Mouse (Mus musculus): Measurements from ENCODE around the gene Nckap5. TPM values are rescaled to one million over a fixed set of nuclear protein-coding genes. Genes with fewer than 3 reads are reported as not detected.

The Nckap5 gene
- polyA plus RNA-seq, 1 experiment, result 0.11 TPM

DNA sequence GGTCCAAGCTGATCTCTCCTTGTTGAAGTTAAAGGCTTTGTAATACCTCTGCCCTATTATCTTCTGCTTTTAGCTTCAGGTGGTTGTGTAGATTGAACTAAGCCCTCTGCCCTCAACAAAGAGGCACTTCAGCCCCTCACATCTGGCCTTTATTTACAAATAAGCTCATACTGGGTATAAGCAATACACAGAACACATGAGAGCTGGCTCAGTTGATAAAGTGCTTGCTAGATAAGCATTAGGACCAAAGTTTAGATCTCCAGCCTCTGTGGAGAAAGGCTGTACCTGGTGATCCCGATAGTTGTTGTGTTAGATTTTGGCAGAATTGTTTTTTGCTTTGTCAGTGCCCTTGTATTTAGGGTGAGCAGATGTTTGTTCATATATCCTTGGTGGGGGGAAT, 887.3 kb downstream of the Nckap5 start:
- Histone ChIP-seq H3ac (ENCODE audit: control insufficient read depth, insufficient read length) (no peak overlapping the region), H3K4me2 (ENCODE audit: low read depth) (no peak overlapping the region), H3K27me3 (ENCODE audit: control insufficient read depth, insufficient read depth, insufficient read length) (no peaks in the 10 kb centered on the region), H3K4me3 (no peak overlapping the region), H3K79me2 (ENCODE audit: control insufficient read depth, insufficient read depth) (no peaks in the 10 kb centered on the region), H3K36me3 (ENCODE audit: control insufficient read depth, insufficient read depth) (no peaks in the 10 kb centered on the region)
- TF ChIP-seq POLR2AphosphoS2 (IDR thresholded peaks at IDR 0.05; ENCODE audit: insufficient read length, low read depth), result no peak
- no peak for TF ChIP-seq E2F4 (IDR thresholded peaks at IDR 0.05; ENCODE audit: insufficient read depth)
- TF ChIP-seq MYOG (IDR thresholded peaks at IDR 0.05; ENCODE audit: control insufficient read depth in 1 of 3, insufficient read depth in 1 of 3, insufficient read length in 2 of 3, low read depth in 2 of 3), result no peak
- TF ChIP-seq CEBPB (IDR thresholded peaks at IDR 0.05; ENCODE audit: insufficient read depth, poor library complexity, severe bottlenecking), result no peak
- no peak for TF ChIP-seq USF1 (IDR thresholded peaks at IDR 0.05; ENCODE audit: low read depth)
- TF ChIP-seq POLR2A (IDR thresholded peaks at IDR 0.05; ENCODE audit: insufficient read length, low read depth), result no peak
- TF ChIP-seq TCF3 (IDR thresholded peaks at IDR 0.05; ENCODE audit: insufficient read length, low read depth), result no peak
- TF ChIP-seq TCF12 (IDR thresholded peaks at IDR 0.05; ENCODE audit: insufficient read depth, poor library complexity, severe bottlenecking), result no peak
- no peak for TF ChIP-seq MAX (IDR thresholded peaks at IDR 0.05; ENCODE audit: low read depth)
- no peak for TF ChIP-seq MYOD1 (IDR thresholded peaks at IDR 0.05; ENCODE audit: control insufficient read depth in 1 of 3, insufficient read length in 2 of 3, low read depth in 2 of 3)
- no peak for TF ChIP-seq REST (IDR thresholded peaks at IDR 0.05; ENCODE audit: insufficient read depth, insufficient read length)
- no peak for TF ChIP-seq SRF (IDR thresholded peaks at IDR 0.05; ENCODE audit: control insufficient read depth, insufficient read length, low read depth)

DNA sequence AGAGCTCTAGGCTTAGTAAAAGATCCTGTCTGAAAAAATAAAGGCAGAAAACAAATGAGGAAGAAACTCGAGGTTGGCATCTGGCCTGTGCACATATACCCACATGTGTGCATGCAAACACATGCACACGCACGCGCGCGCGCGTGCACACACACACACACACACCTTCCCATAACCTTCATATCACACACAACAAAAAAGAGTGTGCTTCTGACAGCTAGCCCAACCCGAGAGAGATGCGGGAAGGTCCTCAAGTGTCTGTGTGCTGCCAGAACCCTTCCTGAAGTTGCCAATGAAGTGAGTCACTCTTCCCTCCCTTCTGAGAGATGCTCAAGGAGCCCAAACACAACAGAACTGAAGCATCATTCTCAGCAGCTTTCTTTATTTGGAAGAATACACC, 905.1 kb downstream of the Nckap5 start:
- H3K36me3 ChIP-seq (ENCODE audit: control insufficient read depth, insufficient read depth), result no peaks in the 10 kb centered on the region
- H3ac ChIP-seq (ENCODE audit: control insufficient read depth, insufficient read length), result no peak overlapping the region
- no peaks in the 10 kb centered on the region for H3K27me3 ChIP-seq (ENCODE audit: control insufficient read depth, insufficient read depth, insufficient read length)
- no peak for TF ChIP-seq POLR2AphosphoS2 (IDR thresholded peaks at IDR 0.05; ENCODE audit: insufficient read length, low read depth)
- TF ChIP-seq USF1 (IDR thresholded peaks at IDR 0.05; ENCODE audit: low read depth), result no peak
- no peak for TF ChIP-seq TCF12 (IDR thresholded peaks at IDR 0.05; ENCODE audit: insufficient read depth, poor library complexity, severe bottlenecking)
- no peak for TF ChIP-seq CEBPB (IDR thresholded peaks at IDR 0.05; ENCODE audit: insufficient read depth, poor library complexity, severe bottlenecking)
- TF ChIP-seq TCF3 (IDR thresholded peaks at IDR 0.05; ENCODE audit: insufficient read length, low read depth), result no peak
- no peak for TF ChIP-seq SRF (IDR thresholded peaks at IDR 0.05; ENCODE audit: control insufficient read depth, insufficient read length, low read depth)
- no peak for TF ChIP-seq MAX (IDR thresholded peaks at IDR 0.05; ENCODE audit: low read depth)
- no peak for TF ChIP-seq MYOD1 (IDR thresholded peaks at IDR 0.05; ENCODE audit: control insufficient read depth in 1 of 3, insufficient read length in 2 of 3, low read depth in 2 of 3)
- TF ChIP-seq E2F4 (IDR thresholded peaks at IDR 0.05; ENCODE audit: insufficient read depth), result no peak
- no peak for TF ChIP-seq MYOG (IDR thresholded peaks at IDR 0.05; ENCODE audit: control insufficient read depth in 1 of 3, insufficient read depth in 1 of 3, insufficient read length in 2 of 3, low read depth in 2 of 3)
- TF ChIP-seq REST (IDR thresholded peaks at IDR 0.05; ENCODE audit: insufficient read depth, insufficient read length), result no peak
- no peak for TF ChIP-seq POLR2A (IDR thresholded peaks at IDR 0.05; ENCODE audit: insufficient read length, low read depth)
- H3K4me3 ChIP-seq, result no peak overlapping the region
- no peaks in the 10 kb centered on the region for H3K79me2 ChIP-seq (ENCODE audit: control insufficient read depth, insufficient read depth)
- H3K4me2 ChIP-seq (ENCODE audit: low read depth), result no peak overlapping the region

DNA sequence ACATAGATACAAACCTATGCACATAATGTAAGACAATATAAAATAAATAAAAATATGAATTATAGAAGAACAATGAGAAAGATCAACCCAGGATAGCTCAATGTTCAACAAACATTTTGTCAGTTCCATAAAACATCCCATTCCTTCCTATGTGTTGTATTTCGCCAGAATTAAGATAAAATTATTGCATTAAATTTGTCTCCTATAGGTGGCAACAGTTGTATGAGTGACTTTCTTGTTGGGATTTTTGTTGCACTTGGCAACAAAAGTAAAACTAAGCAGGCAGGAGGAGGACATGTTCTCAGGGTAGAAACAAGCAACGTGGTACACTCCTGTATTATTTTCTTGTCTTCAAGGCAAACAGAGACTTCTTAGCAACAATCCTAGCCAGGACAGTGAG, 907.5 kb downstream of the Nckap5 start:
- no peak overlapping the region for H3ac ChIP-seq (ENCODE audit: control insufficient read depth, insufficient read length)
- H3K27me3 ChIP-seq (ENCODE audit: control insufficient read depth, insufficient read depth, insufficient read length), result no peaks in the 10 kb centered on the region
- H3K36me3 ChIP-seq (ENCODE audit: control insufficient read depth, insufficient read depth), result no peaks in the 10 kb centered on the region
- H3K79me2 ChIP-seq (ENCODE audit: control insufficient read depth, insufficient read depth), result no peaks in the 10 kb centered on the region
- H3K4me3 ChIP-seq, result no peak overlapping the region
- TF ChIP-seq REST (IDR thresholded peaks at IDR 0.05; ENCODE audit: insufficient read depth, insufficient read length), result no peak
- TF ChIP-seq MYOD1 (IDR thresholded peaks at IDR 0.05; ENCODE audit: control insufficient read depth in 1 of 3, insufficient read length in 2 of 3, low read depth in 2 of 3), result no peak
- no peak for TF ChIP-seq E2F4 (IDR thresholded peaks at IDR 0.05; ENCODE audit: insufficient read depth)
- TF ChIP-seq USF1 (IDR thresholded peaks at IDR 0.05; ENCODE audit: low read depth), result no peak
- no peak for TF ChIP-seq TCF12 (IDR thresholded peaks at IDR 0.05; ENCODE audit: insufficient read depth, poor library complexity, severe bottlenecking)
- TF ChIP-seq SRF (IDR thresholded peaks at IDR 0.05; ENCODE audit: control insufficient read depth, insufficient read length, low read depth), result no peak
- no peak for TF ChIP-seq MYOG (IDR thresholded peaks at IDR 0.05; ENCODE audit: control insufficient read depth in 1 of 3, insufficient read depth in 1 of 3, insufficient read length in 2 of 3, low read depth in 2 of 3)
- TF ChIP-seq POLR2A (IDR thresholded peaks at IDR 0.05; ENCODE audit: insufficient read length, low read depth), result no peak
- TF ChIP-seq CEBPB (IDR thresholded peaks at IDR 0.05; ENCODE audit: insufficient read depth, poor library complexity, severe bottlenecking), result no peak
- TF ChIP-seq POLR2AphosphoS2 (IDR thresholded peaks at IDR 0.05; ENCODE audit: insufficient read length, low read depth), result no peak
- TF ChIP-seq TCF3 (IDR thresholded peaks at IDR 0.05; ENCODE audit: insufficient read length, low read depth), result no peak
- no peak for TF ChIP-seq MAX (IDR thresholded peaks at IDR 0.05; ENCODE audit: low read depth)
- no peak overlapping the region for H3K4me2 ChIP-seq (ENCODE audit: low read depth)

DNA sequence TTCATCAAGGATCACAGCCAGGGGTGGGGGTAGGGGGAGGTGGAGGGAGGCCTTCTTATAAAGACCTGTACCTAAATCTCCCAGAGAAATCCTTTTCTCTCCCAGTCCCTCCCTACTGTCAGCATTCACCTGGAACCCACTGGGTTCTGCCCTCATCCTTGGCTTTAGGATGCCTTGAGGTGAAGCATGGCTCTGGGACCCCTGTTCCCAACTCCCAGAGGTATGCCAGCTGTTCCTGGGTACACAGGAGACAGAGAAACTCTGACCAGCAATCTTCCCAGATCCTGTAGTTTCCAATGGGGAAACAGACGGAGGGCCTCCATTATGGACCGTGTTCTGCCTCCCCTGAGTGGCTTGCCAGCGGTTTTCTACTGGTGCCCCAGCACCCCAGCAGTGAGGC, 909.9 kb downstream of the Nckap5 start:
- Histone ChIP-seq H3K79me2 (ENCODE audit: control insufficient read depth, insufficient read depth) (no peaks in the 10 kb centered on the region), H3K4me3 (no peak overlapping the region), H3ac (ENCODE audit: control insufficient read depth, insufficient read length) (no peak overlapping the region), H3K27me3 (ENCODE audit: control insufficient read depth, insufficient read depth, insufficient read length) (no peaks in the 10 kb centered on the region), H3K36me3 (ENCODE audit: control insufficient read depth, insufficient read depth) (no peaks in the 10 kb centered on the region), H3K4me2 (ENCODE audit: low read depth) (no peak overlapping the region)
- TF ChIP-seq MYOD1 (IDR thresholded peaks at IDR 0.05; ENCODE audit: control insufficient read depth in 1 of 3, insufficient read length in 2 of 3, low read depth in 2 of 3), result no peak
- TF ChIP-seq TCF12 (IDR thresholded peaks at IDR 0.05; ENCODE audit: insufficient read depth, poor library complexity, severe bottlenecking), result no peak
- no peak for TF ChIP-seq MYOG (IDR thresholded peaks at IDR 0.05; ENCODE audit: control insufficient read depth in 1 of 3, insufficient read depth in 1 of 3, insufficient read length in 2 of 3, low read depth in 2 of 3)
- TF ChIP-seq TCF3 (IDR thresholded peaks at IDR 0.05; ENCODE audit: insufficient read length, low read depth), result no peak
- TF ChIP-seq POLR2AphosphoS2 (IDR thresholded peaks at IDR 0.05; ENCODE audit: insufficient read length, low read depth), result no peak
- no peak for TF ChIP-seq REST (IDR thresholded peaks at IDR 0.05; ENCODE audit: insufficient read depth, insufficient read length)
- TF ChIP-seq POLR2A (IDR thresholded peaks at IDR 0.05; ENCODE audit: insufficient read length, low read depth), result no peak
- no peak for TF ChIP-seq CEBPB (IDR thresholded peaks at IDR 0.05; ENCODE audit: insufficient read depth, poor library complexity, severe bottlenecking)

Data from myocyte (in vitro differentiated cells).